Mouse (Mus musculus) lung, postnatal 0 days (tissue): ENCODE data around the gene Rad1.

Experiments
- CTCF ChIP-seq: IDR thresholded peaks from 2 replicates; pipeline ENCODE4 v1.5.1; 2016; ENCODE audit warnings: antibody characterized with exemption, mild to moderate bottlenecking
- EP300 ChIP-seq: IDR thresholded peaks from 2 replicates; pipeline ENCODE4 v1.6.1; 2016; ENCODE audit warnings: antibody characterized with exemption, mild to moderate bottlenecking, control low read depth

DNA sequence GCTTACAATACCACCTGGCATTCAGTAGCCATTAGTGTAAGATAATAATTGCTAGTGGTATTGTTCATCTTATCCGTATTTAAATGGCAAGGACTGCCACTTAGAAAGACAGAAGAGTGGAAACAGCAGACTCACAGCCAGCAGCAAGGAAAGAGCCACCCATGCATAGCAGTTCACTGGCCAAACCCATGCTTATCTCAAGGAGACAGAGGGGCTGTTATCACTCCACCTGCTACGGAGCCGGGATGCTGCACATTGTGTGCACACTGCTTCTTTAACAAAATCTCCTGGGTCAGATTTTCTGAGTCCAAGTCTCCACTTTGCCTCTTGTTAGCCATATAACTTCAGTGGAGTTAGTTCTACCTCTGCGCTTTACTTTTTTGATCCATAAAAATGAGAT, 45.5 kb downstream of the Rad1 start:
- no peak for TF ChIP-seq CTCF
- no peak for TF ChIP-seq EP300
